Mouse (Mus musculus) embryonic fibroblast, embryonic 13.5 days (primary cell): ENCODE data around the gene Angptl1. TPM values are rescaled to one million over a fixed set of nuclear protein-coding genes. Genes with fewer than 3 reads are reported as not detected.

Experiments
- H3K27ac ChIP-seq: 2 replicates; pipeline ENCODE4 v1.5.1; 2012; ENCODE audit warnings: low read length, control low read depth, inconsistent platforms; ENCODE audit not compliant: insufficient read depth
- H3K4me1 ChIP-seq: 2 replicates; pipeline ENCODE4 v1.6.1; 2011; ENCODE audit warnings: low read length; ENCODE audit not compliant: control insufficient read depth, insufficient read depth
- H3K4me3 ChIP-seq: 2 replicates; pipeline ENCODE4 v1.5.1; 2011; ENCODE audit warnings: mild to moderate bottlenecking, control low read depth, low read length; ENCODE audit not compliant: insufficient read depth
- CTCF ChIP-seq: IDR thresholded peaks from 2 replicates; pipeline ENCODE4 v1.5.1; 2011; ENCODE audit warnings: mild to moderate bottlenecking, control low read depth, low read length, moderate library complexity, borderline replicate concordance; ENCODE audit not compliant: insufficient read depth
- POLR2A ChIP-seq: IDR thresholded peaks from 2 replicates; pipeline ENCODE4 v1.6.1; 2011; ENCODE audit warnings: low read depth, mild to moderate bottlenecking, control low read depth, low read length, moderate library complexity
- polyA plus RNA-seq: library from polyadenylated mRNA; stranded (reverse); fragments of >200 nt; gene quantifications from 2 replicates; pipeline ENCODE4 v1.2.4, GENCODE M21; 2011; ENCODE audit warnings: low read depth; ENCODE audit not compliant: missing spikeins, insufficient read length

Gene Angptl1
- polyA plus RNA-seq, 1 experiment: 11.9 TPM

DNA sequence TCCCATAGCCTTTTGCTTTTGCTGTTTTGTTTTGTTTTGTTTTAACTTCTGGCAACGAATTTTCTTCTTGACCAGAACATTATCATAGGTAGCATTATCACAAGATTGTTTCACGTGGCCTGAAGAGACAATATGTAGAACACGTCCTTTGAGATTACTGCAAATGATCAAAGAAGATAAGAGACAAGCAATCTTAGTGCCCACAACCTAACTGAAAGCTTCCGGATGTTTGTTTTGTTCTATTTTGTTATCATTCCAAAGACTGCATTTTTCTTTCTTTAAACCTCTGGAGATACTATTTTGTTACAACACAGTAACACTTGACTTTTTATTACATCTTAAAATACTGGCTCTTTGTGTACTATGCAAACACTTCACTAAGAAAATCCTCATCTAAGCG, 31.7 kb downstream of the Angptl1 start:
- Histone ChIP-seq H3K27ac (no peak overlapping the region), H3K4me1 (no peaks in the 10 kb centered on the region), H3K4me3 (no peak overlapping the region)
- TF ChIP-seq POLR2A: no peak
- TF ChIP-seq CTCF: no peak

DNA sequence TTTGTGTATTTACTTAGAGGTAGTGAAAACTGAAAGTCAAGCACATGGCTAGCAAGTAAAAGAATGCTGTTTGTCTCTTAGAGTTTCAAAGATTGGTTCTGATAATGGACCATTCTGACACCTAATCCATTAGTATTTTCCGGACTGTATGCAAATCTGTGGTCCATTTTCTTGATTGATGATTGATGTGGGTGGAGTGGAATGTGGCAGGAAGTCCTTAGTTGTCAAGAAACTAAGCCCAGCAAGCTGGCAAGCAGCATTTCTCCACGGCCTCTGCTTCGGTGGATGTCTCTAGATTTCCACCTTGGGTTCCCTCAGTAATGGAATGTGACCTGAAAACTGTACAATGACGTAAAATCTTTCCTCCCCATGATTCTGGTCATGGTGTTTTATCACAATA, 32.3 kb downstream of the Angptl1 start:
- Histone ChIP-seq H3K27ac (no peak overlapping the region), H3K4me1 (no peaks in the 10 kb centered on the region), H3K4me3 (no peak overlapping the region)
- no peak for TF ChIP-seq CTCF
- no peak for TF ChIP-seq POLR2A

DNA sequence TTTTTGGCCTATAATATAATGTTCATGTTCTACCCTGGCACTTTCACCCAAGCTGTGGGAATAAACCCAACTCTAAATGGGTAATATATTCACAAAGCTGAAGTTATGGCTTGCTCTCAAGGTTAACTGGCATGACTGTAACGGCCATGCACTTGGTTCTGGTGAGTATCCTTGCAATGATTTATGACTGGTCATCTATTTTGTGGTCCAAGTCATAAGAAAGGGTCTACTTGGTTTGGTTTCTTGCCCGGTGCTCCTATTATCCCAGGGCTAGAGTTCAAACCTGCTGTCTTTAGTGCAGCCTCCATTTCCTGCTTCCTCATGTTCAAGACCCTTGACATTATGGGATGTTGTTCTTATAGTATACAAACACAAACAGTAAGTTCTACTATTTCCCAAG, 46.4 kb downstream of the Angptl1 start:
- no peak for TF ChIP-seq POLR2A
- Histone ChIP-seq H3K4me1 (no peaks in the 10 kb centered on the region), H3K27ac (no peak overlapping the region), H3K4me3 (no peak overlapping the region)

DNA sequence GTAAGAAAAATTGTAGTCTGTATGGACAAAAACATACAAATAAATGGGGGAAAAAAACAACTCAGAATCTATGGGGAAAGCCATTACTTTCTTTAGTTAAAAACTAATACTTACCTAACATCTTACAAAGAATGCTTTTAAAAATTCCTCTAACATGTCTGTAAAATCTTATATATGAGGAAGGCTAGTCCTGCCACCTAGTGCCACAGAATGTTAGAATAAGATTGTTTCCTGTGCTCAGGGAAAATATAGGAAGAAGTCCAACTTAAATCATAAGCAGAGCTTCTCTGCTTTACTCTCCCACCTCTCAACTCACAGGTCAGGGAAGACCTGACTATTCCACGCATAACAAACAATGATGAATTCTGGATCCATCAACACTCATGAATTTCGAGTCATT, 47.5 kb downstream of the Angptl1 start:
- Histone ChIP-seq H3K27ac (no peak overlapping the region), H3K4me1 (no peaks in the 10 kb centered on the region), H3K4me3 (no peak overlapping the region)
- TF ChIP-seq POLR2A (no peak), CTCF (no peak)

- TF ChIP-seq CTCF (no peak), POLR2A (no peak)
Measured at GRCm38 (mm10) chr1:156888830-156889229, 50.5 kb downstream of the Angptl1 start.

DNA sequence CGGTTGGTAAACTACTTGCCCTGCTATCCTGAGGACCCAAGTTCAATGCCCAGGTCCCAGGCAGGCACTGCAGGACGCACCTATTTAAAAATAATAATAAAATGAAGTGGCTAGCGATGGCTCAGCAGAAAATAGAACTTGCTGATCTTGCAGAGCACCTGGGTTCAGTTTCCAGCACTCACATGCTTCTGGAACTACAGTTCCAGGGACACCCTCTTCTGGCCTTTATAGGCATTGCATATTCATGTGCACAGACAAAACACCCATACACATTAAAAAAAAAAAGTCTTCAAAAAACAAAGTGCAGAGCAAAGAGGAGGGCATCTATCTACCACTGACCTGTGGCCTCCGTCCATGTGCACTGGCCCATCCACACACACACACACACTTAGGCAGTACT, 53.2 kb downstream of the Angptl1 start:
- Histone ChIP-seq H3K4me1 (no peaks in the 10 kb centered on the region), H3K27ac (no peak overlapping the region), H3K4me3 (no peak overlapping the region)
- TF ChIP-seq POLR2A (no peak), CTCF (no peak)

More at GRCm38 (mm10) chr1:156888830-156889229, 50.5 kb downstream of the Angptl1 start:
- no peaks in the 10 kb centered on the region for H3K4me1 ChIP-seq
- no peak overlapping the region for H3K27ac ChIP-seq
- H3K4me3 ChIP-seq: no peak overlapping the region

DNA sequence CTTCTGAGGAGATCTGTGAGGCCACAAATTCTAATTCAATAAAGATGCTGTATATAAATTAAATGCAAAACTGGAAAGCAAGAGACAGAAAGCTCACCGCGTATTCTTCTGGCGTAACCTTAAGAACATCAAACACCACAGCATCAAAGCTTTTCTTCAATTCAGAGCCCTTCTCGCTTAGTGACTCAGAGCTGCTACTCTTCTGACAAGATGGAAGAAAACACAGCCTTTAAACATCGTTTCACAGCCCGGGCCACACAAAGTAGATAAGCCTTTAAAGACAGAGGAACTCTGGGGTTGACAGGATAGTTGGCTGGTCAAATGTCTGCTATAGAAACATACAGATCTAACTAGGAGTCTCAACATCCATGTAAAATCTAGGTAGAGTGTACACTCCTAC, 63.3 kb downstream of the Angptl1 start:
- H3K4me3 ChIP-seq: no peak overlapping the region
- TF ChIP-seq POLR2A (no peak), CTCF (no peak)
- no peaks in the 10 kb centered on the region for H3K4me1 ChIP-seq
- no peak overlapping the region for H3K27ac ChIP-seq

DNA sequence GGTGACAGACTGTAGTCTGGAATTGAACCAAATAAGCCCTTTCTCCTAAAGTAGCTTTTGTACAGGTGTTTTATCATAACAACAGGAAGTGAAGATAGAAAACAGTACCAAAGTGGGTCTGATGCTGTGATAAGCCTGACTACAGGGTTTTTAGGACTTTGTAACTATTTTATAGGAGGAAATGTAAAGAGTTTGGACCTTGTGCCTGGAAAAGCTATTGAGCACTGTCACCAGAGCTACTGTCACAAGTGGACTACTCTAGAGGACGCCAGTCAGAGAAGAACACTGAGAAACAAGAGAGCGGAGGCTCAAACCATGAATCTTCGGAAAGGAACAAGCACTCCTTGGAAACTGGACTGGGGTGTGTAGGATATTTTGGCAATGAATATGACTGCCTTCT, 65.5 kb downstream of the Angptl1 start:
- no peaks in the 10 kb centered on the region for H3K4me1 ChIP-seq
- TF ChIP-seq CTCF (no peak), POLR2A (no peak)
- no peak overlapping the region for H3K27ac ChIP-seq
- H3K4me3 ChIP-seq: no peak overlapping the region

DNA sequence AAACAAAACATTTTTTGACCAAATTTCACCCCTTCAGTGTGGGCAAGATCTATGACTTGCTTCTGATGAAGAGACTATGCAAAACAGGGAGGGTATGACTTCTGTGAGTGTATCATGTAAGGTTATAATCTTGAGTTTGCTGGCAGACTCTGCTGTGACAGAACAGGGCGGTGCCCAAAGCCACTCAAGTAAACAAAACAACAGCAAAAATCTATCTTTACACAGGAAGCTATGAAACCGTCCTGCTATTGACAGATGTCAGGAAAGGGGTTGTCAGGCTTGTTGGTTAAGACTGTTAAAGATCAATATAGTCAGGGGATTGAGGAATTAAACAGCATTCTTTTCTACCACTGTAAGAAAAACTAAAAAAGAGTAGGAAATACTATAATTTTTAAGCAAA, 67.3 kb downstream of the Angptl1 start:
- no peaks in the 10 kb centered on the region for H3K4me1 ChIP-seq
- TF ChIP-seq CTCF (no peak), POLR2A (no peak)
- no peak overlapping the region for H3K4me3 ChIP-seq
- H3K27ac ChIP-seq: no peak overlapping the region

DNA sequence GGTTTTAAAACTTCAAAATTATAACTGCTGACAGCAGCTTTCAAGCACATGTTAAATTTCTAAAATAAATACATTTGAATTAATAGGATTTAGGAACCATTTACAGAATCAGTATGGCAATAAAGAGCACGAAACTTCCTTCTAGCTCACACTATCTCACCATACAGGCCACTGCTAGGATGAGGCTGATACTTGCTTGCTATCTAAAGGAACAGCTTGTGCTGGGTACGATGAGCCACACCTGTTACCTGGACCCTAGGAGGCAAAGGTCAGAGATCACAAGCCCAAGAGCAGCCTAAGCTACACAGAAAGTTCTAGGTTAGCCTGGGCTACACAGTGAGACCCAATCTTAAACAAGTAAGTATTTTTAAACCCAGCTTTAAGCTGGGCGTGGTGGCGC, 70.9 kb downstream of the Angptl1 start:
- no peak for TF ChIP-seq POLR2A
- no peak for TF ChIP-seq CTCF
- Histone ChIP-seq H3K4me3 (no peak overlapping the region), H3K4me1 (no peaks in the 10 kb centered on the region), H3K27ac (no peak overlapping the region)

GRCm38 (mm10) chr1:156909866-156910265, 71.5 kb downstream of the Angptl1 start:
- TF ChIP-seq CTCF (no peak), POLR2A (no peak)
- no peak overlapping the region for H3K27ac ChIP-seq
- no peak overlapping the region for H3K4me3 ChIP-seq
- H3K4me1 ChIP-seq: no peaks in the 10 kb centered on the region

Other genes with a start within 250 kb of the Angptl1 start
- 25.3 and 30.7 TPM in 2 replicates for gene Tor3a, start 164.2 kb upstream of the Angptl1 start, polyA plus RNA-seq
- 39.8 and 40.8 TPM in 2 replicates for gene Fam20b, start 119.5 kb upstream of the Angptl1 start, polyA plus RNA-seq
- 4.5 and 10.7 TPM in 2 replicates for gene Ralgps2, start 101.1 kb downstream of the Angptl1 start, polyA plus RNA-seq